Mouse (Mus musculus): ENCODE results near the gene Prmt3.

The Prmt3 gene

GRCm38 (mm10) chr7:49803511-49803910 is 25.4 kb downstream of the Prmt3 start:
- DNase-seq: no peak

- no peak for DNase-seq
These were observed 26.6 kb downstream of the Prmt3 start for GRCm38 (mm10) chr7:49804638-49805165.

- no peak for DNase-seq
These were observed 27.5 kb downstream of the Prmt3 start for GRCm38 (mm10) chr7:49805618-49806017.

- DNase-seq: no peak
These were observed 29.0 kb downstream of the Prmt3 start for GRCm38 (mm10) chr7:49807093-49807682.

- no peak for DNase-seq
These were observed 29.9 kb downstream of the Prmt3 start for GRCm38 (mm10) chr7:49807846-49808622.

GRCm38 (mm10) chr7:49809100-49809499 is 31.0 kb downstream of the Prmt3 start:
- DNase-seq: no peak

GRCm38 (mm10) chr7:49809562-49809961 is 31.4 kb downstream of the Prmt3 start:
- no peak for DNase-seq

- no peak for DNase-seq
These were observed 33.2 kb downstream of the Prmt3 start for GRCm38 (mm10) chr7:49811346-49811745.

- no peak for DNase-seq
These were observed 41.2 kb downstream of the Prmt3 start for GRCm38 (mm10) chr7:49819393-49819792.

- no peak for DNase-seq
These were observed 43.2 kb downstream of the Prmt3 start for GRCm38 (mm10) chr7:49821370-49821769.

GRCm38 (mm10) chr7:49822028-49822427 is 43.9 kb downstream of the Prmt3 start:
- no peak for DNase-seq

- no peak for DNase-seq
These were observed 45.4 kb downstream of the Prmt3 start for GRCm38 (mm10) chr7:49823595-49823994.

GRCm38 (mm10) chr7:49824043-49824442 is 45.9 kb downstream of the Prmt3 start:
- DNase-seq: no peak

GRCm38 (mm10) chr7:49824581-49824980 is 46.4 kb downstream of the Prmt3 start:
- DNase-seq: no peak

GRCm38 (mm10) chr7:49825492-49825891 is 47.3 kb downstream of the Prmt3 start:
- no peak for DNase-seq

- no peak for DNase-seq
These were observed 49.8 kb downstream of the Prmt3 start for GRCm38 (mm10) chr7:49827920-49828319.

GRCm38 (mm10) chr7:49842366-49843282 is 64.5 kb downstream of the Prmt3 start:
- DNase-seq: no peak

GRCm38 (mm10) chr7:49843304-49843933 is 65.3 kb downstream of the Prmt3 start:
- DNase-seq: no peak

GRCm38 (mm10) chr7:49847939-49848338 is 69.8 kb downstream of the Prmt3 start:
- no peak for DNase-seq

GRCm38 (mm10) chr7:49853342-49854181 is 75.4 kb downstream of the Prmt3 start:
- DNase-seq: no peak

GRCm38 (mm10) chr7:49857347-49857746 is 79.2 kb downstream of the Prmt3 start:
- no peak for DNase-seq

GRCm38 (mm10) chr7:49858257-49858656 is 80.1 kb downstream of the Prmt3 start:
- DNase-seq: no peak

All from kidney, adult 8-10 months (tissue).